Comparison of ENCODE assay signal across 8 mouse cellular contexts in genomic region chr2:166683885-166684544, GRCm38 (mm10). TPM values are rescaled to one million over a fixed set of nuclear protein-coding genes. Genes with fewer than 3 reads are reported as not detected.
DNase-seq lines count a peak whose midpoint lies in the region; ATAC-seq and TF ChIP-seq lines count a peak whose summit lies in the region.

No protein-coding gene starts in this region.

- H3K36me3 ChIP-seq in forebrain, embryonic 12.5 days (replicated peaks), result no peaks in the 10 kb centered on the region
- H3K36me3 ChIP-seq in liver, embryonic 15.5 days (replicated peaks), result no peaks in the 10 kb centered on the region
- H3K36me3 ChIP-seq in neural tube, embryonic 14.5 days (ENCODE audit: control insufficient read depth, insufficient read depth, low read length), result no peaks in the 10 kb centered on the region

- no peak overlapping the region for H3K4me2 ChIP-seq in forebrain, embryonic 12.5 days
- peak overlapping the region; percentile 32 for H3K4me2 ChIP-seq in liver, embryonic 15.5 days
- H3K4me2 ChIP-seq in neural tube, embryonic 14.5 days (ENCODE audit: low read depth, low read length), result no peak overlapping the region

- no peak for ATAC-seq in forebrain, embryonic 12.5 days (ENCODE audit: low FRiP score)
- no peak for ATAC-seq in liver, embryonic 15.5 days (ENCODE audit: insufficient read depth)
- no peak for ATAC-seq in neural tube, embryonic 14.5 days (ENCODE audit: low read depth)

- no peaks in the 10 kb centered on the region for H3K27me3 ChIP-seq in cerebellum, adult 2 months (ENCODE audit: control insufficient read depth, insufficient read depth, low read length)
- no peaks in the 10 kb centered on the region; the same call in 1 of the 2 replicates for H3K27me3 ChIP-seq in forebrain, embryonic 12.5 days
- H3K27me3 ChIP-seq in liver, embryonic 15.5 days, result no peaks in the 10 kb centered on the region; the same call in 1 of the 2 replicates
- no peaks in the 10 kb centered on the region for H3K27me3 ChIP-seq in neural tube, embryonic 14.5 days (ENCODE audit: control insufficient read depth, insufficient read depth, low read length)

- H3K27ac ChIP-seq in cerebellum, adult 2 months (ENCODE audit: insufficient read depth, low read length), result no peak overlapping the region
- H3K27ac ChIP-seq in forebrain, embryonic 12.5 days, result peak overlapping the region; percentile 53; the same call in 1 of the 2 replicates
- no peak overlapping the region for H3K27ac ChIP-seq in liver, embryonic 15.5 days (replicated peaks)
- H3K27ac ChIP-seq in neural tube, embryonic 14.5 days (ENCODE audit: low read depth, low read length), result peak overlapping the region; percentile 34

- 39% methylated on average over 13 of the region's 13 CpGs for WGBS in cerebellum, adult 2 months
- WGBS in forebrain, embryonic 12.5 days, result 11% methylated on average over 13 of the region's 13 CpGs
- WGBS in liver, embryonic 15.5 days (ENCODE audit: insufficient replicate concordance), result 15% methylated on average over 13 of the region's 13 CpGs
- 17% methylated on average over 13 of the region's 13 CpGs for WGBS in neural tube, embryonic 14.5 days

- no peaks in the 10 kb centered on the region for H3K9me3 ChIP-seq in forebrain, embryonic 12.5 days
- H3K9me3 ChIP-seq in liver, embryonic 15.5 days (replicated peaks), result no peaks in the 10 kb centered on the region
- H3K9me3 ChIP-seq in neural tube, embryonic 14.5 days (ENCODE audit: control insufficient read depth, low read length), result no peaks in the 10 kb centered on the region

- no peaks in the 10 kb centered on the region for H3K4me1 ChIP-seq in cerebellum, adult 2 months (ENCODE audit: control insufficient read depth, insufficient read depth, low read length)
- peaks cover 52% of the 10 kb centered on the region for H3K4me1 ChIP-seq in forebrain, embryonic 12.5 days
- peaks cover 40% of the 10 kb centered on the region for H3K4me1 ChIP-seq in liver, embryonic 15.5 days (replicated peaks)
- peaks cover 20% of the 10 kb centered on the region for H3K4me1 ChIP-seq in neural tube, embryonic 14.5 days (ENCODE audit: control insufficient read depth, insufficient read depth, low read length)

- TF ChIP-seq POLR2A in cerebellum, adult 2 months (IDR thresholded peaks at IDR 0.05; ENCODE audit: borderline replicate concordance, insufficient read depth, low read length), result no peak

- H3K4me3 ChIP-seq in cerebellum, adult 2 months (replicated peaks; ENCODE audit: insufficient read depth, low read depth, low read length), result no peak overlapping the region
- H3K4me3 ChIP-seq in forebrain, embryonic 12.5 days (replicated peaks), result no peak overlapping the region
- no peak overlapping the region for H3K4me3 ChIP-seq in liver, embryonic 15.5 days (replicated peaks)
- H3K4me3 ChIP-seq in neural tube, embryonic 14.5 days (ENCODE audit: low read depth, low read length), result no peak overlapping the region

- peak; percentile 59 for DNase-seq in cerebellum, postnatal 10 days
- no peak for DNase-seq in cerebellum, adult 2 months
- DNase-seq in 416B (ENCODE audit: low read depth), result peak; percentile 75
- no peak for DNase-seq in thymus, postnatal 10 days (ENCODE audit: low spot score in 2 of 2)
- no peak for DNase-seq in gastrocnemius, postnatal 25 days

- no peak overlapping the region for H3K9ac ChIP-seq in forebrain, embryonic 12.5 days
- H3K9ac ChIP-seq in liver, embryonic 15.5 days, result no peak overlapping the region
- 0 out of 2 replicates have a peak overlapping the region, but pooled peaks have one; percentile 11 for H3K9ac ChIP-seq in neural tube, embryonic 14.5 days (replicated peaks; ENCODE audit: low read depth, low read length)

- TF ChIP-seq CTCF in cerebellum, adult 2 months (IDR thresholded peaks at IDR 0.05; ENCODE audit: borderline replicate concordance, insufficient read depth, low read depth, low read length), result no peak

RNA-seq across cellular contexts. Expression of gene Prex1, which starts 29.6 kb away (rescaled TPM):
- 70.1 and 74.3 TPM in 2 replicates for polyA plus RNA-seq in cerebellum, adult 2 months (2012; rRNA removed)
- polyA plus RNA-seq in forebrain, embryonic 12.5 days (2016; fragmentation: Nextera tagmentation; extraction: Ambion mirVana), result 29.9 and 30.7 TPM in 2 replicates
- polyA plus RNA-seq in liver, embryonic 15.5 days (2015; fragmentation: Nextera tagmentation; extraction: Ambion mirVana), result 13.7 TPM in 2 replicates
- polyA plus RNA-seq in neural tube, embryonic 14.5 days (2014; fragmentation: Nextera tagmentation; extraction: Ambion mirVana), result 25.9 and 29.4 TPM in 2 replicates
- total RNA-seq in gastrocnemius, postnatal 25 days (2021), result 1 to 10 TPM; 5.4 to 7.6 TPM

Comparison
In these comparisons a context has a peak if more than half of its experiments do, and no peak if none do; other contexts are left out.
1. DNase-seq: peak in cerebellum, postnatal 10 days (2 of 2) and 416B (single experiment); none in cerebellum, adult 2 months (0 of 2), thymus, postnatal 10 days (0 of 2) and gastrocnemius, postnatal 25 days (single experiment).
2. H3K27ac ChIP-seq: peak in forebrain, embryonic 12.5 days (single experiment) and neural tube, embryonic 14.5 days (single experiment); none in cerebellum, adult 2 months (single experiment) and liver, embryonic 15.5 days (single experiment).